Mouse (Mus musculus) heart, embryonic 15.5 days (tissue): ENCODE measurements around the gene Cyb5rl. TPM values are rescaled to one million over a fixed set of nuclear protein-coding genes. Genes with fewer than 3 reads are reported as not detected.

ENCODE experiments used
- ATAC-seq: fragments of 200-750 bp; cut with Nextera tagmentation; replicated peaks from 2 replicates; pipeline ENCODE4 v1.8.0; 2017; ENCODE audit warnings: low read depth, moderate TSS enrichment; ENCODE audit not compliant: insufficient number of reproducible peaks, insufficient read depth, low FRiP score
- H3K27ac ChIP-seq: fragments of 300-500 bp; sonication (generic); 2 replicates; pipeline ENCODE4 v1.5.1; 2015; ENCODE audit warnings: mild to moderate bottlenecking, inconsistent platforms
- H3K27me3 ChIP-seq: fragments of 300-500 bp; sonication (generic); 2 replicates; pipeline ENCODE4 v1.6.1; 2015; ENCODE audit warnings: inconsistent platforms
- H3K36me3 ChIP-seq: fragments of 300-500 bp; sonication (generic); 2 replicates; pipeline ENCODE4 v1.6.1; 2015; ENCODE audit warnings: mild to moderate bottlenecking, inconsistent platforms
- H3K4me1 ChIP-seq: fragments of 300-500 bp; sonication (generic); replicated peaks from 2 replicates; pipeline ENCODE4 v1.6.1; 2015; ENCODE audit warnings: inconsistent platforms
- H3K4me2 ChIP-seq: fragments of 300-500 bp; sonication (generic); 2 replicates; pipeline ENCODE4 v1.6.1; 2015; ENCODE audit warnings: inconsistent platforms, mild to moderate bottlenecking, moderate library complexity
- H3K4me3 ChIP-seq: fragments of 300-500 bp; sonication (generic); 2 replicates; pipeline ENCODE4 v1.5.1; 2015; ENCODE audit warnings: mild to moderate bottlenecking, inconsistent platforms
- H3K9ac ChIP-seq: fragments of 300-500 bp; sonication (generic); 2 replicates; pipeline ENCODE4 v1.6.1; 2015; ENCODE audit warnings: mild to moderate bottlenecking, inconsistent platforms
- H3K9me3 ChIP-seq: fragments of 300-500 bp; sonication (generic); replicated peaks from 2 replicates; pipeline ENCODE4 v1.6.1; 2016; ENCODE audit warnings: inconsistent platforms
- WGBS: fragments of 180-500 bp; shearing (Covaris S2); methylation state at CpG from one replicate; pipeline ENCODE4 v1.1.7; 2015; ENCODE audit warnings: mixed read lengths; 5-methylcytosine and 5-hydroxymethylcytosine counted together
- polyA plus RNA-seq: library from polyadenylated mRNA; unstranded; fragments of >200 nt; fragmentation: Nextera tagmentation; extraction: Ambion mirVana; gene quantifications from 2 replicates; pipeline ENCODE4 v1.2.1, GENCODE M21; 2015

Cyb5rl gene
- polyA plus RNA-seq, 1 experiment from 2014 or later: 3.1 TPM

DNA sequence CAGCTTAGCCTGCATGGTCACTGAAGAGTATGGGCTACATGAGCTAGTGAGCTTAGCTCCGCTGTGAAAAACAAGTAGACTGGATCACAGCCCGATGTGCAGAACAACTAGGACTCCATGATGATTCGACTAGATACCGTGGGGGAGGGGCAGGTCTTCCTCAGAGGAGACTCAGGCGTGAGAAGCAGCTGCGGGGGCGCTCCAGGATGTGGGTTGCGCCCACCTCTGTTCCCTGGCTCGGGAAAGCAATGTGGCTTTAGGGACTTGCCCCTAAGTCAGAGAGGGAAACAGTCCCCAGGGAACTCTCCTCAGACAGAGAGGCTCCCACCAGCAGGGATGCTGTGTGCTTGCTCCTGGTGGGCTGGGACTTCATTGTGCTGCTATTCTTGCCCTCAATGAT, 63.7 kb downstream of the Cyb5rl start:
- H3K4me2 ChIP-seq: no peak overlapping the region
- H3K27me3 ChIP-seq: peaks cover 14% of the 10 kb centered on the region
- H3K9ac ChIP-seq: no peak overlapping the region
- no peak overlapping the region for H3K4me3 ChIP-seq
- no peaks in the 10 kb centered on the region for H3K9me3 ChIP-seq
- no peaks in the 10 kb centered on the region for H3K36me3 ChIP-seq
- WGBS: 22% methylated on average over 9 of the region's 9 CpGs
- H3K4me1 ChIP-seq: peaks cover 7% of the 10 kb centered on the region; the same call in 1 of the 2 replicates
- H3K27ac ChIP-seq: no peak overlapping the region
- ATAC-seq: no peak

DNA sequence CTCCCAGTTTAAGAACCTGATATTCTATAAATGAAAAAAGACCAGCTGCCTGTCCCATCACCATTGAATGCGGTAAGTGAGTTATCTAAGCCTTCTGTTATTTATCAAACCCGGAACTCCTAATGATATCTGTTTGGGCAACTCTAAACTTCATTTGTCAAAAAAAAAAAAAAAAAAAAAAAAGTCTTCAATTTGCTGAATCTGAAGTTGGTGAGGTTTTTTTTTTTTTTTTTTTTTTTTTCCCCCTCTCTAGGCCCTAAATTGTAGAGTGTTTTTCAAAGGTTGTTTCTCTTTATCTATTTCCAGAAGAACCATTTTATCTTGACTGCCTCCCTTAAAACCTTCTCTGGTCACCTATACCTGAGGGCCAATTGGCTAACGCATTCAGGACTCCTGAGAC, 68.1 kb downstream of the Cyb5rl start:
- no peaks in the 10 kb centered on the region for H3K9me3 ChIP-seq
- ATAC-seq: no peak
- H3K4me1 ChIP-seq: peaks cover 23% of the 10 kb centered on the region
- no peak overlapping the region for H3K27ac ChIP-seq
- WGBS: 80% methylated on average over 3 of the region's 3 CpGs
- H3K27me3 ChIP-seq: 0 out of 2 replicates have a peak, but pooled peaks cover 2% of the 10 kb centered on the region
- H3K36me3 ChIP-seq: no peaks in the 10 kb centered on the region
- H3K4me2 ChIP-seq: no peak overlapping the region
- no peak overlapping the region for H3K9ac ChIP-seq
- H3K4me3 ChIP-seq: no peak overlapping the region

DNA sequence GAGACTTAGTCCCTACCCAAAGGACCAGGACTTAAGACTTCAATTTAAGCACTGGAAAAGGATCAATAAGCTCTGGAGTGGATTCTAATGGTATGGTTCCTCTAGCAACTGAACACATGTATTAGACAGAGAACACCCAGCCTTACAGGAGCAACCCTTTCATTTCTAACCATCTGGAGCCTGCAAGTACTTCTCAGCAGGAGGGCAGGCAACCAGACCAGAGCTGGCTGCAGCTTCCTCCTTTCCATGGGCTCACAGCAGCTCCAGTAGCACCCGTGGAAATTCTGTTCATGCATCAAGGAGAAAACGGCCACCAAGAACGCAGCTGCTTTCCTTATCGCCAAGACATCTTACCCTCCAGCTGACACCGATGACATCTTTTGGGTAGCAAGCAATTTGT, 68.9 kb downstream of the Cyb5rl start:
- WGBS: 70% methylated on average over 5 of the region's 5 CpGs
- Histone ChIP-seq H3K36me3 (no peaks in the 10 kb centered on the region), H3K27me3 (0 out of 2 replicates have a peak, but pooled peaks cover 2% of the 10 kb centered on the region), H3K27ac (no peak overlapping the region), H3K4me1 (peaks cover 23% of the 10 kb centered on the region), H3K9ac (no peak overlapping the region), H3K4me2 (no peak overlapping the region), H3K4me3 (no peak overlapping the region), H3K9me3 (no peaks in the 10 kb centered on the region)
- ATAC-seq: no peak

DNA sequence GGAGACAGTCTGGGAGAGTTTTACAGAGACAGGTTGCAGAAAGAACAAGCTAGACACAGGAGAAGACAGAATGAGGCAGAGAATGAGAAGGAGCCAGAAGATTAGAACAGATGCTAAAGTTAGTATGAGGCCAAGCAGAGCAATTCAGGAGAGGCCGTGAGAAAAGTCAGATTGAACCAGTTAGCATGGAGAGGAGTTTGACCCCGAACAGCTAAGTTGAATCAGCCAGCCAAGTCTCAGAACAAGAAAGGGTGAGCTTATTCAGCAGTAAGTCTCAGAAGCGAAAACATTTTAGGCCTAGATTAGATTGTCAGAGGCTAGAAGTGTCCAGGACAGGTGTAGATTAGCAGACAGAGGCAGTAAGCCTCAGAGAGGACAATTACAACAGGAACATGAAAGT, 69.7 kb downstream of the Cyb5rl start:
- no peaks in the 10 kb centered on the region for H3K9me3 ChIP-seq
- H3K4me1 ChIP-seq: peaks cover 21% of the 10 kb centered on the region
- no peak overlapping the region for H3K27ac ChIP-seq
- H3K9ac ChIP-seq: no peak overlapping the region
- H3K4me3 ChIP-seq: no peak overlapping the region
- ATAC-seq: no peak
- H3K4me2 ChIP-seq: no peak overlapping the region
- no peaks in the 10 kb centered on the region for H3K36me3 ChIP-seq
- 0 out of 2 replicates have a peak, but pooled peaks cover 2% of the 10 kb centered on the region for H3K27me3 ChIP-seq
- 34% methylated on average over 3 of the region's 3 CpGs for WGBS

Other genes with a start within 250 kb of the Cyb5rl start
- gene Ssbp3, start 156.3 kb upstream of the Cyb5rl start, polyA plus RNA-seq: 53.3 and 69.1 TPM in 2 replicates
- gene Mrpl37, start 120 bp upstream of the Cyb5rl start, polyA plus RNA-seq: 79.5 and 89.9 TPM in 2 replicates
- not detected in 2 replicates for gene Cdcp2, start 29.9 kb downstream of the Cyb5rl start, polyA plus RNA-seq
- 322 and 328 TPM in 2 replicates for gene Tmem59, start 111.4 kb downstream of the Cyb5rl start, polyA plus RNA-seq
- gene Tceanc2, start 112.1 kb downstream of the Cyb5rl start, polyA plus RNA-seq: 13.0 and 20.1 TPM in 2 replicates
- gene Ldlrad1, start 142.2 kb downstream of the Cyb5rl start, polyA plus RNA-seq: not detected in 2 replicates
- gene Lrrc42, start 186.5 kb downstream of the Cyb5rl start, polyA plus RNA-seq: 38.8 and 50.1 TPM in 2 replicates
- 26.9 and 40.2 TPM in 2 replicates for gene Hspb11, start 186.6 kb downstream of the Cyb5rl start, polyA plus RNA-seq
- gene Dio1, start 240.2 kb downstream of the Cyb5rl start, polyA plus RNA-seq: 0.51 TPM in 1 of 2 replicates, not detected in the other
- gene Yipf1, start 247.4 kb downstream of the Cyb5rl start, polyA plus RNA-seq: 40.3 and 41.1 TPM in 2 replicates